Mouse (Mus musculus) kidney, embryonic 16.5 days (tissue): Measurements from ENCODE around the gene Cnot4. TPM values are rescaled to one million over a fixed set of nuclear protein-coding genes. Genes with fewer than 3 reads are reported as not detected.

Experiments used
- ATAC-seq: fragments of 200-750 bp; cut with Nextera tagmentation; 2 replicates; pipeline ENCODE4 v1.8.0; 2017; ENCODE audit warnings: moderate TSS enrichment; ENCODE audit not compliant: low FRiP score, low TSS enrichment
- H3K27ac ChIP-seq: fragments of 300-500 bp; sonication (generic); 2 replicates; pipeline ENCODE4 v1.5.1; 2014; ENCODE audit warnings: low read length
- H3K27me3 ChIP-seq: fragments of 300-500 bp; sonication (generic); 2 replicates; pipeline ENCODE4 v1.6.1; 2014; ENCODE audit warnings: low read length, control low read depth, mixed read lengths; ENCODE audit not compliant: insufficient read depth
- H3K36me3 ChIP-seq: fragments of 300-500 bp; sonication (generic); 2 replicates; pipeline ENCODE4 v1.6.1; 2014; ENCODE audit warnings: low read length, control low read depth, mixed read lengths; ENCODE audit not compliant: insufficient read depth
- H3K4me1 ChIP-seq: fragments of 300-500 bp; sonication (generic); 2 replicates; pipeline ENCODE4 v1.6.1; 2014; ENCODE audit warnings: low read length, control low read depth, mixed read lengths; ENCODE audit not compliant: insufficient read depth
- H3K4me2 ChIP-seq: fragments of 300-500 bp; sonication (generic); replicated peaks from 2 replicates; pipeline ENCODE4 v1.6.1; 2014; ENCODE audit warnings: low read depth, low read length
- H3K4me3 ChIP-seq: fragments of 300-500 bp; sonication (generic); 2 replicates; pipeline ENCODE4 v1.5.1; 2014; ENCODE audit warnings: mild to moderate bottlenecking, low read length
- H3K9ac ChIP-seq: fragments of 300-500 bp; sonication (generic); replicated peaks from 2 replicates; pipeline ENCODE4 v1.6.1; 2014; ENCODE audit warnings: low read length
- H3K9me3 ChIP-seq: fragments of 300-500 bp; sonication (generic); 2 replicates; pipeline ENCODE4 v1.6.1; 2016; ENCODE audit warnings: low read length, control low read depth
- WGBS: fragments of 180-500 bp; shearing (Covaris S2); extraction: QIAGEN DNeasy Blood & Tissue Kit; methylation state at CpG from one replicate; pipeline ENCODE4 v1.1.7; 2014; 5-methylcytosine and 5-hydroxymethylcytosine counted together
- polyA plus RNA-seq: library from polyadenylated mRNA; unstranded; fragments of >200 nt; fragmentation: Nextera tagmentation; extraction: Ambion mirVana; gene quantifications from 2 replicates; pipeline ENCODE4 v1.2.1, GENCODE M21; 2015

The Cnot4 gene
- polyA plus RNA-seq, 1 experiment from 2014 or later, result 23.1 TPM

GRCm38 (mm10) chr6:35145569-35145968 lies 12.0 kb upstream of the Cnot4 start:
- no peaks in the 10 kb centered on the region for H3K36me3 ChIP-seq
- no peak overlapping the region for H3K27ac ChIP-seq
- H3K27me3 ChIP-seq, result no peaks in the 10 kb centered on the region
- ATAC-seq, result no peak
- 78% methylated on average over 2 of the region's 2 CpGs for WGBS
- H3K4me2 ChIP-seq, result no peak overlapping the region
- no peaks in the 10 kb centered on the region for H3K4me1 ChIP-seq
- H3K4me3 ChIP-seq, result no peak overlapping the region
- H3K9me3 ChIP-seq, result 0 out of 2 replicates have a peak, but pooled peaks cover 7% of the 10 kb centered on the region
- H3K9ac ChIP-seq, result no peak overlapping the region

GRCm38 (mm10) chr6:35140351-35140750 lies 6.8 kb upstream of the Cnot4 start:
- 94% methylated on average over 1 of the region's 1 CpGs for WGBS
- no peak for ATAC-seq

GRCm38 (mm10) chr6:35134844-35135243 lies 1.3 kb upstream of the Cnot4 start:
- Histone ChIP-seq H3K4me1 (peaks cover 11% of the 10 kb centered on the region; the same call in 1 of the 2 replicates), H3K27ac (no peak overlapping the region), H3K27me3 (no peaks in the 10 kb centered on the region), H3K36me3 (no peaks in the 10 kb centered on the region), H3K4me3 (no peak overlapping the region), H3K9me3 (no peaks in the 10 kb centered on the region), H3K9ac (no peak overlapping the region), H3K4me2 (peak overlapping the region; percentile 85; the same call in 1 of the 2 replicates)
- no peak for ATAC-seq
- 67% methylated on average over 2 of the region's 2 CpGs for WGBS

More at GRCm38 (mm10) chr6:35140351-35140750, 6.8 kb upstream of the Cnot4 start:
- Histone ChIP-seq H3K27me3 (no peaks in the 10 kb centered on the region), H3K4me3 (no peak overlapping the region), H3K4me2 (no peak overlapping the region), H3K9ac (no peak overlapping the region), H3K36me3 (no peaks in the 10 kb centered on the region), H3K27ac (no peak overlapping the region), H3K9me3 (0 out of 2 replicates have a peak, but pooled peaks cover under 1% of the 10 kb centered on the region), H3K4me1 (no peaks in the 10 kb centered on the region)

GRCm38 (mm10) chr6:35133246-35133578 lies 312 bp downstream of the Cnot4 start:
- no peaks in the 10 kb centered on the region for H3K9me3 ChIP-seq
- peak; percentile 92 for ATAC-seq
- H3K9ac ChIP-seq, result peak overlapping the region; percentile 91
- H3K27ac ChIP-seq, result peak overlapping the region; percentile 95
- 0% methylated on average over 21 of the region's 25 CpGs for WGBS
- peak overlapping the region; percentile 81 for H3K4me3 ChIP-seq
- no peaks in the 10 kb centered on the region for H3K36me3 ChIP-seq
- peaks cover 11% of the 10 kb centered on the region; the same call in 1 of the 2 replicates for H3K4me1 ChIP-seq
- peak overlapping the region; percentile 93 for H3K4me2 ChIP-seq
- no peaks in the 10 kb centered on the region for H3K27me3 ChIP-seq

GRCm38 (mm10) chr6:35132806-35133205 lies 718 bp downstream of the Cnot4 start:
- Histone ChIP-seq H3K27ac (peak overlapping the region; percentile 95), H3K9me3 (no peaks in the 10 kb centered on the region), H3K4me2 (peak overlapping the region; percentile 93), H3K9ac (peak overlapping the region; percentile 91), H3K4me1 (peaks cover 11% of the 10 kb centered on the region; the same call in 1 of the 2 replicates), H3K27me3 (no peaks in the 10 kb centered on the region), H3K4me3 (peak overlapping the region; percentile 81), H3K36me3 (no peaks in the 10 kb centered on the region)
- 0 out of 2 replicates have a peak, but pooled peaks have one; percentile 19 for ATAC-seq
- 0% methylated on average over 11 of the region's 11 CpGs for WGBS

GRCm38 (mm10) chr6:35122488-35122887 lies 11.0 kb downstream of the Cnot4 start:
- WGBS, result 95% methylated on average over 2 of the region's 2 CpGs
- Histone ChIP-seq H3K4me2 (no peak overlapping the region), H3K27me3 (no peaks in the 10 kb centered on the region), H3K9me3 (no peaks in the 10 kb centered on the region), H3K36me3 (peaks cover 10% of the 10 kb centered on the region; the same call in 1 of the 2 replicates), H3K27ac (no peak overlapping the region), H3K4me3 (no peak overlapping the region), H3K4me1 (no peaks in the 10 kb centered on the region), H3K9ac (no peak overlapping the region)
- ATAC-seq, result no peak

GRCm38 (mm10) chr6:35121925-35122324 lies 11.6 kb downstream of the Cnot4 start:
- Histone ChIP-seq H3K9me3 (no peaks in the 10 kb centered on the region), H3K4me1 (no peaks in the 10 kb centered on the region), H3K27me3 (no peaks in the 10 kb centered on the region), H3K27ac (no peak overlapping the region), H3K4me3 (no peak overlapping the region), H3K9ac (no peak overlapping the region), H3K4me2 (no peak overlapping the region), H3K36me3 (peaks cover 10% of the 10 kb centered on the region; the same call in 1 of the 2 replicates)
- WGBS, result 97% methylated on average over 3 of the region's 3 CpGs
- no peak for ATAC-seq

- Histone ChIP-seq H3K9ac (no peak overlapping the region), H3K27me3 (no peaks in the 10 kb centered on the region), H3K4me1 (no peaks in the 10 kb centered on the region), H3K9me3 (no peaks in the 10 kb centered on the region), H3K4me3 (no peak overlapping the region), H3K36me3 (0 out of 2 replicates have a peak, but pooled peaks cover 2% of the 10 kb centered on the region), H3K27ac (no peak overlapping the region), H3K4me2 (no peak overlapping the region)
- whole genome bisulfite sequencing, result 87% methylated on average over 1 of the region's 1 CpGs
- ATAC-seq, result no peak
These were observed 31.1 kb downstream of the Cnot4 start for GRCm38 (mm10) chr6:35102457-35102856.

GRCm38 (mm10) chr6:35084927-35085326 lies 48.6 kb downstream of the Cnot4 start:
- H3K4me2 ChIP-seq, result no peak overlapping the region
- WGBS, result 95% methylated on average over 3 of the region's 3 CpGs
- ATAC-seq, result no peak

GRCm38 (mm10) chr6:35075148-35075547 lies 58.4 kb downstream of the Cnot4 start:
- Histone ChIP-seq H3K36me3 (peaks cover 21% of the 10 kb centered on the region), H3K4me1 (no peaks in the 10 kb centered on the region), H3K9me3 (no peaks in the 10 kb centered on the region), H3K4me3 (no peak overlapping the region), H3K9ac (no peak overlapping the region), H3K27me3 (no peaks in the 10 kb centered on the region), H3K4me2 (no peak overlapping the region), H3K27ac (no peak overlapping the region)
- WGBS, result 99% methylated on average over 9 of the region's 9 CpGs
- ATAC-seq, result no peak

More at GRCm38 (mm10) chr6:35084927-35085326, 48.6 kb downstream of the Cnot4 start:
- no peaks in the 10 kb centered on the region for H3K9me3 ChIP-seq
- H3K4me3 ChIP-seq, result no peak overlapping the region
- H3K27ac ChIP-seq, result no peak overlapping the region
- no peaks in the 10 kb centered on the region for H3K4me1 ChIP-seq
- H3K27me3 ChIP-seq, result no peaks in the 10 kb centered on the region
- H3K36me3 ChIP-seq, result no peaks in the 10 kb centered on the region
- H3K9ac ChIP-seq, result no peak overlapping the region
